Mouse (Mus musculus): ENCODE measurements around the gene Arhgef3. TPM values are rescaled to one million over a fixed set of nuclear protein-coding genes. Genes with fewer than 3 reads are reported as not detected.

Gene Arhgef3
- polyA plus RNA-seq, 1 experiment from 2014 or later, result 19.6 TPM

DNA sequence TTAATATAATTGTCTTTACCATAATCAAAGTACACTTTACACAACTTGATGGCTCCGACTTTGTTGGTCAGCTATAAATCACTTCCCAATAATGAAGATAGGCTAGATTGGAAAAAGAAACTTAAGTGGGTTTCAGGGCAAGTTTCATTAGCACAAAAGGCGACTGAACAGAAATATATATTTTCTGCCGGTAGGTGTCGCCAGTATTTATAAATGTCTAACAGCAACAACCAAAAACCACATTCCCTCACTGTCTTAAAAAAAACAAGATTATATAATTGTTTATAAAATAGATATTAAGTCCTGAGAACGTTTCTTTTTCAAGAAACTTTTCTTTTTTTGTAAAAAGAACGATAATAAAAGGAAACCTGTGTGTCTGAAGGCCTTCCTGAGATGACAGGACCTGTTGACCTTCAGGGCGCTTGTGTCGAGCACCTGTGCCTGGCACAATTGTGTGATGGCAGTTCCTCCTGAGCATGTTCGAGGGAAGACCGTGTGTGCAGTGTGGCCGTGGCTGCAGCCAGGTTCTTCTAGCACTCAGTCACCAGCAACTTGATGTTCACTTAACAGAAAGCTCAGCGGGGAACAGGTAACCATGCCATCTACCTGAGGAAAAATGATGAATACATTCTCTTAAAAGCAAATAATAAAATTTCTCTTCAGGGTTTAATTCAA lies 223.5 kb downstream of the Arhgef3 start:
- peaks cover 11% of the 10 kb centered on the region for H3K27me3 ChIP-seq (ENCODE audit: insufficient read depth, low read length)
- no peak overlapping the region for H3K4me2 ChIP-seq (replicated peaks; ENCODE audit: low read depth, low read length)
- no peak overlapping the region for H3K27ac ChIP-seq (ENCODE audit: low read length)
- H3K4me3 ChIP-seq (ENCODE audit: low read length), result no peak overlapping the region
- peaks cover 9% of the 10 kb centered on the region; the same call in 1 of the 2 replicates for H3K4me1 ChIP-seq (ENCODE audit: insufficient read depth, low read length)
- H3K9ac ChIP-seq (replicated peaks; ENCODE audit: low read length), result no peak overlapping the region
- 35% methylated on average over 12 of the region's 12 CpGs for WGBS
- no peaks in the 10 kb centered on the region for H3K36me3 ChIP-seq (ENCODE audit: insufficient read depth, low read length)
- no peaks in the 10 kb centered on the region for H3K9me3 ChIP-seq (ENCODE audit: low read length)
- no peak for ATAC-seq (ENCODE audit: low FRiP score, low TSS enrichment)

DNA sequence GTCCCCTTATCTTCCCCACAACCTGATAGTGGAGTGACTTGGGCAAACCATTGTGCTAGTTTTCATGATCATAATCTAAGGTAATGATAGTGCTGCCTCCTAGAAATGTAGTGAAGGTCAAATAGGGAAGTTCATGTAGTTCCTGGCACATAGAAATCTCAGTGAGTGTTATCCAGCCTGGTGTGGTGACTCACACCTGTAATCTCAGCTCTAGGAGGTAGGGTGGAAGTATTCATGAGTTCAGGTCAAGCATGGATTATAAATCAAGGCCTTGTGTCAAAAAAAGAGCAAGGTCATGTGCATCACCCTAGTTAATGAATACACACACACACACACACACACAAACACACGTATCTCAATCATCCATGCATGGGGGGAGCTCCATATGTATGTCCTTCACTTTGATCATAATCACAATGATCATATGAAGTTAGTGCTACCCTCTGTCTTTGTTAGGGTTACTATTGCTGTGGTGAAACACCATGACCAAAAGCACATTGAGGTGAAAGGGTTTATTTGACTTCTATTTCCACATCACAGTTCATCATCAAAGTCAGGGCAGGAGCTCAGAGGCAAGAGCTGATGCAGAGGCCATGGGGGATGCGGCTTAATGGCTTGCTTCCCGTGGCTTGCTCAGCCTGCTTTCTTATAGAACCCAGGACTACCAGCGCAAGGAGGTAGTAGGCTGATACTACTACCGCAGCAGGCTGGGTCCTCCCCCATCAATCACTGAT lies 226.2 kb downstream of the Arhgef3 start:
- Histone ChIP-seq H3K27me3 (ENCODE audit: insufficient read depth, low read length) (peaks cover 6% of the 10 kb centered on the region), H3K4me3 (ENCODE audit: low read length) (no peak overlapping the region), H3K36me3 (ENCODE audit: insufficient read depth, low read length) (no peaks in the 10 kb centered on the region), H3K4me2 (replicated peaks; ENCODE audit: low read depth, low read length) (no peak overlapping the region), H3K9me3 (ENCODE audit: low read length) (no peaks in the 10 kb centered on the region), H3K9ac (replicated peaks; ENCODE audit: low read length) (no peak overlapping the region), H3K4me1 (ENCODE audit: insufficient read depth, low read length) (peaks cover 9% of the 10 kb centered on the region; the same call in 1 of the 2 replicates), H3K27ac (ENCODE audit: low read length) (no peak overlapping the region)
- 43% methylated on average over 5 of the region's 5 CpGs for WGBS
- no peak for ATAC-seq (ENCODE audit: low FRiP score, low TSS enrichment)

DNA sequence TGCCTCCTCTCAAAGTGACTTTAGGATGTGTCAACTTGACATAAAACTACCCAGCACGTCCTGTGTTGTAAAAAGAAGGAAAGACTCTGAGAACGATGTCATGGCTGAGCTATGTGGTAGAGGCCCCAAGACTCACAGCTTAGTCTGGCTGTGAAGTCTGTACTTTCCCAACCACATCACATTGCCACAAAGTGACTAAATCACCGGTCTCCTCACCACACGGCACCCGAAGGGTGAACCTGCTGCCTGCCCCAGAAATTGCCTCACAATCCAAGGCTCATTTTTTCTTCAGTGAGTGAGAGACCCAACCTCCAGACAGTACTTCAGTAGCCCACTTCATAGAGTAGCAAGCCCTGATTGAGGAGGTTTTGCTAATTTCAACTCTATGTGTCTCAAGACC lies 226.8 kb downstream of the Arhgef3 start:
- no peaks in the 10 kb centered on the region for H3K9me3 ChIP-seq (ENCODE audit: low read length)
- 62% methylated on average over 5 of the region's 5 CpGs for WGBS
- H3K27ac ChIP-seq (ENCODE audit: low read length), result no peak overlapping the region

DNA sequence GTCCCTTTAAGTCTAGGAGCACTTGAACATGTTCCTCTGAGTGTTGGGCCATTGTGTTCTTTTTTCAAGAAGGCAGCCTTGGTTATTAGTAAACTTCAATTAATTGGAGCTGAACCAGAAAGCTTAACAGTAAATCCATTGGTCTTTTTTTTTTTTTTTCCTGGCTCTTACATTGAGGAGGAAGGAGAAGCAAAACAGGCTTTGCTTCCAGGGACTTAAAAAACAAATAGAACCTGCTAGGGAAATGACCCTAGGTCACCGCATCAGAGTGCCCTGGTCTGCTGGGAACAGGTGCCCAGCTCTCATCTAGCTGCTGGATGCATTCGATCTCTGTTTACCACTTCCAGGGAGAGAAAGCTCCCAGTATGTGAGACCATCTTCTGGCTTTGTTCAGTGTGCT lies 227.8 kb downstream of the Arhgef3 start:
- no peak overlapping the region for H3K4me2 ChIP-seq (replicated peaks; ENCODE audit: low read depth, low read length)
- H3K9me3 ChIP-seq (ENCODE audit: low read length), result no peaks in the 10 kb centered on the region
- 75% methylated on average over 2 of the region's 2 CpGs for WGBS
- H3K27ac ChIP-seq (ENCODE audit: low read length), result no peak overlapping the region
- H3K4me3 ChIP-seq (ENCODE audit: low read length), result no peak overlapping the region
- H3K36me3 ChIP-seq (ENCODE audit: insufficient read depth, low read length), result no peaks in the 10 kb centered on the region
- H3K9ac ChIP-seq (replicated peaks; ENCODE audit: low read length), result no peak overlapping the region
- H3K4me1 ChIP-seq (ENCODE audit: insufficient read depth, low read length), result no peaks in the 10 kb centered on the region
- ATAC-seq (ENCODE audit: low FRiP score, low TSS enrichment), result no peak
- H3K27me3 ChIP-seq (ENCODE audit: insufficient read depth, low read length), result peaks cover 1% of the 10 kb centered on the region

More for the DNA sequence above, 226.8 kb downstream of the Arhgef3 start:
- no peak for ATAC-seq (ENCODE audit: low FRiP score, low TSS enrichment)
- Histone ChIP-seq H3K9ac (replicated peaks; ENCODE audit: low read length) (no peak overlapping the region), H3K4me2 (replicated peaks; ENCODE audit: low read depth, low read length) (no peak overlapping the region), H3K27me3 (ENCODE audit: insufficient read depth, low read length) (peaks cover 6% of the 10 kb centered on the region), H3K36me3 (ENCODE audit: insufficient read depth, low read length) (no peaks in the 10 kb centered on the region), H3K4me3 (ENCODE audit: low read length) (no peak overlapping the region), H3K4me1 (ENCODE audit: insufficient read depth, low read length) (peaks cover 7% of the 10 kb centered on the region; the same call in 1 of the 2 replicates)

DNA sequence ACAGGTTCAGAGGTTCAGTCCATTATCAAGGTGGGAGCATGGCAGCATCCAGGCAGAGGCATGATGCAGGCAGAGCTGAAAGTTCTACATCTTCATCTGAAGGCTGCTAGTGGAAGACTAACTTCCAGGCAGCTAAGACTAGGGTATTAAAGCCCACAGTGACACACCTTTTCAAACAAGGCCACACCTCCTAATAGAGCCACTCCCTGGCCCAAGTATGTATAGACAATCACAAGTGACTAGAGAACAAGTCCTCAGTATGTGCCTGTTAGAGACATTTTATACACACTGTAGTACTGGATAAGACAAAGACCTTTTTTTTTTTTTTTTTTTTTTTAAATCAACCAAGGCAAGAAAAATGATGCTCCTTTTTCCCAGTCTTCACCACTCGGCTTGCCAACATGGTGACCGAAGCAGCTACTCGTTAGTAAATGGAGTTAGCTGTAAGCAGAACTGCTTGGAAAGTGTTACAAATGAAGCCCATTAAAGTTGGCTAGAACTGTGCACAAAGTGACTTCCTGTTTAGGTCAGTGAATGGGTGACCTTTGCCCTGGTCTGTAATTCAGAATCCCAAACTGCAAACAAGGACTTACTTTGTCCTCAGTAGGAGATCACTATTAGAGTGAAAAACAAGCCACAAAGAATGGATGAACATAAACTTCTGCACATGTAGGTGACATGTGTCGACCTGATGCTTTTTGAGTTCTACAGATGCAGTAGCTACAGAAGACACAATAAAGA lies 229.7 kb downstream of the Arhgef3 start:
- H3K27me3 ChIP-seq (ENCODE audit: insufficient read depth, low read length), result no peaks in the 10 kb centered on the region
- WGBS, result 72% methylated on average over 4 of the region's 4 CpGs
- H3K9me3 ChIP-seq (ENCODE audit: low read length), result no peaks in the 10 kb centered on the region
- no peak overlapping the region for H3K4me3 ChIP-seq (ENCODE audit: low read length)
- no peak overlapping the region for H3K4me2 ChIP-seq (replicated peaks; ENCODE audit: low read depth, low read length)
- no peaks in the 10 kb centered on the region for H3K36me3 ChIP-seq (ENCODE audit: insufficient read depth, low read length)
- ATAC-seq (ENCODE audit: low FRiP score, low TSS enrichment), result no peak
- H3K9ac ChIP-seq (replicated peaks; ENCODE audit: low read length), result no peak overlapping the region
- H3K27ac ChIP-seq (ENCODE audit: low read length), result no peak overlapping the region
- no peaks in the 10 kb centered on the region for H3K4me1 ChIP-seq (ENCODE audit: insufficient read depth, low read length)

DNA sequence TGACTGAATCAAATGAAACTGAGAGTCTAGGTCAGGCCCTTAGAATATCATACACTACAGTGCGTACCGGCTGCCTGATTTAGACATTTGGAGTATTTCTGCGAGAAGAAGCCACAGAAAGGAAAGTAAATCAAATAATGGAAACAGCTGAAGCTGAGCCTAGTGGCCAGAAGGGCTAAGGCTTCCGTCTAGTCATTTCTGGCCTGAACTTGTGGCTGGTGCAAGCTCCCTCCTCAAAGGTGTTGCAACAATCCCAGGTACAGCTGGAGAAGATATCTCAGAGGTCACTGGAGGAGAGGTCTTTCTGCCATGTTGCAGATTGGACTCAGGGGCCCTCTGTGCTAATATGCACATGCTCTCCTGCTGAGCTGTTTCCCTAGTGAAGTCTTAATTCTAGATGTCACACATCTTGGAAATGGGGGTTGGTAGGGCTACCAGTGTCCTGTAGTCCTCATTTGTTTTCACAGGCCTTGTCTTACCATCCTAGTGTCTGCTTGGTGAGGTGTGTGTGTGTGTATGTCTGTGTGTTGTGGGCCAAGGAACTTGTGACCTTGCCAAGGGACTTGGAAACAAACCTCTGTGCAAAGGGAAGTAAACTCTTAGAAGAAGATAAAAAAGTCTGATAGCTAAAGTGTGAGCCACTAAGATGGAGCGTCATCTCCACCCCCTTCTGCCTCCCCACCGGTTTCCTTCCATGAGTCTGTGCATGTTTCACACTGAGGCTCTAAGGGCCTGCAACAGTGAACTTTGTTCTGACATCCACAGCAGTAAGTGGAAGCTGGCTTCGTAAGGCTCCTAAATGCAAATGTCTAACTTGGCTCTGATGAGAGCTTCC lies 230.6 kb downstream of the Arhgef3 start:
- Histone ChIP-seq H3K36me3 (ENCODE audit: insufficient read depth, low read length) (no peaks in the 10 kb centered on the region), H3K27me3 (ENCODE audit: insufficient read depth, low read length) (no peaks in the 10 kb centered on the region), H3K4me3 (ENCODE audit: low read length) (no peak overlapping the region), H3K27ac (ENCODE audit: low read length) (no peak overlapping the region), H3K9ac (replicated peaks; ENCODE audit: low read length) (no peak overlapping the region), H3K4me1 (ENCODE audit: insufficient read depth, low read length) (peaks cover 1% of the 10 kb centered on the region), H3K4me2 (replicated peaks; ENCODE audit: low read depth, low read length) (no peak overlapping the region), H3K9me3 (ENCODE audit: low read length) (no peaks in the 10 kb centered on the region)
- WGBS, result 82% methylated on average over 7 of the region's 7 CpGs
- no peak for ATAC-seq (ENCODE audit: low FRiP score, low TSS enrichment)

DNA sequence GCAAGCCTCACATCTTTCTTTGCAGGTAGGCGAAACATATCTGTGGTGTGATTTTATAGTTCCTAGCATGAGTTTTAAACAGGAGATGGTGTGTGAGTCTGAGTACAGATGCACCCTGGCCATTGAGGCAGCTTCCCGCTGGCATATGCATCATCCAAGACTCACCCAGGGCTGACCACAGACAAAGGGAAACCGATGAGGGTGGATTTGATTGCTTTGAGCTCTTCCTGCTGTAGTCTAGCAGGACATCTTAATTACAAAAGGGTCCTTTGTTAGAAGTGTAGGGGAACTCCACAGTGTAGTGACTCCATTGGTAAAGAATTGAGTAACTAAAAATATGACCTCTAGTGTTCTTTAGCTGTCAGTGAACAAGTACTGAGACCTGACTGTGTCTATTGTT lies 232.5 kb downstream of the Arhgef3 start:
- Histone ChIP-seq H3K9ac (replicated peaks; ENCODE audit: low read length) (no peak overlapping the region), H3K4me3 (ENCODE audit: low read length) (no peak overlapping the region), H3K4me2 (replicated peaks; ENCODE audit: low read depth, low read length) (no peak overlapping the region), H3K4me1 (ENCODE audit: insufficient read depth, low read length) (peaks cover 17% of the 10 kb centered on the region), H3K9me3 (ENCODE audit: low read length) (no peaks in the 10 kb centered on the region), H3K27me3 (ENCODE audit: insufficient read depth, low read length) (no peaks in the 10 kb centered on the region), H3K36me3 (ENCODE audit: insufficient read depth, low read length) (no peaks in the 10 kb centered on the region), H3K27ac (ENCODE audit: low read length) (0 out of 2 replicates have a peak overlapping the region, but pooled peaks have one; percentile 28)
- no peak for ATAC-seq (ENCODE audit: low FRiP score, low TSS enrichment)
- 59% methylated on average over 3 of the region's 3 CpGs for WGBS

DNA sequence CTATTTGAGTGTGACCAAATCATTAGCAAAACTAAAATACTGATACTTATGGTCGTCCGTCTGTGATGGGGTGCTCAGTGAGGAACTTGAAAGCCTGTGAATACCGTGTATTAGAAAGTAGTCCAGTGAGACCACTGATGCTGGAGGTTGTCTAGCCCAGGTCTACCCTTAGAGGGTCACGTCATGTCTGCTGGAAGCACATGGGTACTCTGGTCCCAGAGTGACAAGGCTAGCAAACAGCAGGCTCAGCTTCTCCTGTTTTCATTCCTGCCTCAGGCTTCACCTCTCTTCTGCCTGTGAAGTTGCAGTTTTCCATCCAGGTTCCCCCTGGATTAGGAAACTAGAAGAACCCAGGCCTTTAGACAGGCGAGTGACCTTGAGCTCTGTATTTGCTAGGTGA lies 233.0 kb downstream of the Arhgef3 start:
- H3K4me3 ChIP-seq (ENCODE audit: low read length), result no peak overlapping the region
- 0 out of 2 replicates have a peak overlapping the region, but pooled peaks have one; percentile 16 for H3K27ac ChIP-seq (ENCODE audit: low read length)
- 79% methylated on average over 5 of the region's 5 CpGs for WGBS

DNA sequence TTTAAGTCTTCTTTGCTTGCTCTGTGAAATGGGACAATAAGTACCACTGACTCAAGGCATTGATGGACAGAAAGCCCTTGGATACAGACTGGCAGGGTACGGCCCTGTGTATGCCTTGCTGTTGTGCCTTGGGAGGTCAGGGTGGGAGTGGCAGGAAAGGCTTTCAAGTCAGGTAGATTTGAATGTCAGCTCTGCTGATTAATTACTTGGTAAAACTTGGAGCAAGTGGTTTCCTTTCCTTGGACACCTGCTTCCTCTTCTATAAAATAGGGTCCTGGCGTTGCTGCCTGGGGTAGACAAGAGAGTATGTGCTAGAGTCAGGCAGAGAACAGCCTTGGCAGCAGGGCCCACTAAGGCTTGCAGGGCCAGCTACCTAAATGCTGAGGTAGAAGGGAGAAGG lies 233.4 kb downstream of the Arhgef3 start:
- WGBS, result 41% methylated on average over 2 of the region's 2 CpGs
- H3K4me3 ChIP-seq (ENCODE audit: low read length), result no peak overlapping the region
- no peak for ATAC-seq (ENCODE audit: low FRiP score, low TSS enrichment)
- H3K9me3 ChIP-seq (ENCODE audit: low read length), result no peaks in the 10 kb centered on the region
- H3K9ac ChIP-seq (replicated peaks; ENCODE audit: low read length), result no peak overlapping the region
- H3K27me3 ChIP-seq (ENCODE audit: insufficient read depth, low read length), result no peaks in the 10 kb centered on the region
- no peaks in the 10 kb centered on the region for H3K36me3 ChIP-seq (ENCODE audit: insufficient read depth, low read length)
- 0 out of 2 replicates have a peak overlapping the region, but pooled peaks have one; percentile 16 for H3K27ac ChIP-seq (ENCODE audit: low read length)
- no peak overlapping the region for H3K4me2 ChIP-seq (replicated peaks; ENCODE audit: low read depth, low read length)
- H3K4me1 ChIP-seq (ENCODE audit: insufficient read depth, low read length), result peaks cover 24% of the 10 kb centered on the region

More for the DNA sequence above, 233.0 kb downstream of the Arhgef3 start:
- H3K4me1 ChIP-seq (ENCODE audit: insufficient read depth, low read length), result peaks cover 21% of the 10 kb centered on the region
- H3K27me3 ChIP-seq (ENCODE audit: insufficient read depth, low read length), result no peaks in the 10 kb centered on the region
- no peak overlapping the region for H3K4me2 ChIP-seq (replicated peaks; ENCODE audit: low read depth, low read length)
- no peaks in the 10 kb centered on the region for H3K9me3 ChIP-seq (ENCODE audit: low read length)
- no peaks in the 10 kb centered on the region for H3K36me3 ChIP-seq (ENCODE audit: insufficient read depth, low read length)
- ATAC-seq (ENCODE audit: low FRiP score, low TSS enrichment), result no peak
- no peak overlapping the region for H3K9ac ChIP-seq (replicated peaks; ENCODE audit: low read length)
